Mouse (Mus musculus): ENCODE results near the gene Gm4894.

Gm4894 gene

DNA sequence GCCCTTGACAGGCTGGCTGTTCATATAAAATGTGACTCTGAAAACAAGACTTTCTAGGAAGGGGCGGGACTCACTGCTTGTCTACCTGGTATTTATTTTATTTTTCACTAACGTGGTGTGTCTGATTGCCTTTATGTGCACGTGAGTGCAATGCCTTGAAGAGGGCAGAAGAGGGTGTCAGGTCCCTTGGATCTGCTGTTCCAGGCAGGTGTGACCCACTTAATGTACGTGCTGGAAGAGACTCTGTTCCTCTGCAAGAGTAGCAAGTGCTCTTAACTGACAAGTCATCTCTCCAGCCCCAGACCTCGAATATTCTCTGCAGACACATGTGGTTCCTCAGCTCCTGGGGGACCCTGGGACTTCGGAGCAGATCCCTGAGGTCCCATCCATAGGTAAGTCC lies at the start of gene Gm4894:
Gene Gm4894 (plus strand): TSS at position 301 of the 400 bp plus-strand sequence.
- no peak for DNase-seq (ENCODE audit: low spot score in 2 of 2)

DNA sequence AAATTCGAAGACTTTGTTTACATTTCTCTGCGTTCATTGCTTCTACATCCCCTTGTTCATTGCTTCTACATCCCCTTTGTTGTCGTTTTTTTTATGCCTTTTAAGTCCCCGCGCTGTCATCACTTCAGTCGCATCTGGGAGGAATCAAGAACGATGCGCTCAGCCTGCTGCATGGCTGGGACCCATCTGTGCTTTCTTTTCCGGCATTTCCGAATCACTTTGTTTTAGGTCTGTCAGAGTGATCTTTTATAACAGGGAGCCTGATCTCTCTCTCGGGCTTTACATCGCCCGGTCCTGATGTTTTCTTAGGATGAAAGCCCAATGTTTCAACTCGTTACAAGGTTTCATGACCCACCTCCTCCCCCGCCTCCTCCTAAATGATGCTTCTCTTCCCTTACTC lies 44.0 kb upstream of the Gm4894 start:
- no peak for DNase-seq (ENCODE audit: low spot score in 2 of 2)

DNA sequence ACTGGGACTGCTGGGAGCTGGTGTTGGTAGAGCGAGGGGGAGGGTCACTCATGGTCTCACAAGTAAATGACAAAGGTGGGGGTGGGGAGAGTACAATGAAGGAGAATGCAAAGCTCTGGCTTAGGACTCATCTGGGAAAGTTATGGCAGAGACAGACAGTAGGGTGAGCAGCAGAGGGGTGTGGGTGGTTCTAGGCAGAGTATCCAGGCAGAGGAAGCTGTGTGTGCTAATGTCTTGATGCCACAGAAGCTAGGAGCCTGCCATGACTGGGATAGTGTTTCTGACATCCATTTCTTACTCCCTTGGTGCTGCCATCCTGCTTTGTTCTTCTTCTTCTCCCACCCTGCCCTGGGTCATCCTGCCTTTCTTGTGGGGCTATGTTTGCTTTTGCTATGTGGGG lies 38.8 kb upstream of the Gm4894 start:
- DNase-seq (ENCODE audit: low spot score in 2 of 2): no peak

DNA sequence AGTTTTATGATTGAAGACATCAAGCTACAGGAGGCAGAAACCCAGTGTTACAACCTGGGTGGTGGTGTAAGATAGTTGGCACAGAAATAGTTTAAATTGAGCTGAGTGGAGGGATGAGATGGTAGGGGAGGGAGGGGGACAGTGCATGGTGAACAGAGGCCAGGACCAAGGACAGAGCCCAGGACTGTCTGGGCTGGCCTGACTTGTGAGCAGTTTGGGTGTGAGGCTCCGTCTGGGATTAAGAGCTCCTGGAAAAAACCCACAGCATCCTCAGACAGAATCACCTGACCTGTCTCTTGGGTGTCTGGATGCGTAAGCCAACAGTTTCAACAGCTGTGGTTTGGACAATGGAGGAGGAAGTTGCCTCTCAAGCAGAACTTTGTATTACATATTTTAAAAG lies 35.6 kb upstream of the Gm4894 start:
- no peak for DNase-seq (ENCODE audit: low spot score in 2 of 2)

DNA sequence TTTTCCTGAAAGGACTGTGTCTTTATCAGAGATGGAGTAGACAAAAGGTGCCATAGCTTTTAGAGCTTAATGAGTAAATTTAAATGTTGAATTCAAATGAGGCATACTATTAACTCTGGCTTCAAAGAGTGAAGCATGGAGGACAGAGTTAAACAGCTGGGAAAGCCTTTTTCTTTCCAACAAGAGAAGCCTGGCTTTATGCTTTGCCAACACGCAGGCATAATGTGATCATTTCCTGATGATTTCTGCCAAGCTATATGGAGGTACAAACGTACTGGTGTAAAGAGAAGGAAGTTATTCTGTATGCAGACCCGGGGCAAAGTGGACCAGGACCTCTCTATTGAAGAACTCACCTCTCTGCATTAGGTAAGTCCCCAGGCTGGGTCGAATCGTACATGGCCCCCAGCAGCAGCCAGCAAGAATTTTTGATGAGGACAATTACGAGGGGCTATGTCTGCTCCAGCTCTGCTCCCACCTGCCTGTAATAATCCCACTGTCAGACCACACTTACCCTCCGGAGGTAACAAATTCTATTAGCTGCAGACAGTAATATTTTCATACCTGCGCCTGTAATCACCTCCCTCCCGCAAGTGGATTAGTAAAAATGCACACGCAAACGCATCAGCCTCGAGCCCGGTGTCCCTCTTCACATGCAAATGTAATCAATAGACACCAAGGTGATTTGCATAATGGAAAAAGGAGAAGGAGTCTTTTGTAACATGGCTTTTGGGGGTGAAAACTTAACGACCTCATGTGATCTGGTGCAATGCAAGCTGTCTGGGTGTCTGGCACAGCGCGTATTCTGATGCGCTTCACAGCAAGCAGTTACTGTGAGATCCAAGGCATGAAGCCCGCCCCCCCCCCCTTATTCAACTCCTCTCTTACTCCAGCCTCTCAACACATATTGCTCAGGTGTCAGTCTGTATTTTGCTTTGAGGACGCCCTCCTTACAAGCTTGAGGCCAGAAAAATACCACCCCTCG lies 32.4 kb upstream of the Gm4894 start:
- DNase-seq (ENCODE audit: low spot score in 2 of 2): no peak

DNA sequence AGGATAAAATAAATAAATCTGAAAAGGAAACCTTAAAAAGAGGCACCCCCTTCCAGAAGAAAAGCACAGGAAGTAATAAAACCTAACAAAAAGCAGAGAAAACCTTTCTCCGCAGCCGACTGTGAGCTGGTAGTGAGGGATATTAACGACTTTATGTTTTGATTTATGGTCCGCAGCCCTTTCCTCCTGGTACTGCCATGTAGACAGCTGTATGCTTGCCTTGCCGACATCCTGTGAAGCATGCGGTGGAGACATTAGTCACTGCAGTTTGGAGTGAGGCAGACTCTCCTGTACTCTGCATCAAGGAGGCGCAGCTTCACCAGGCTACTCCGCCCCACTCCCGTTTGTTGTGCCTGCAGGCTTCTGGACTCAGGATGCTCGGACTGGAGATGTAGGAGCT lies 25.8 kb upstream of the Gm4894 start:
- peak in 1 of 2 experiments; percentile 50 for DNase-seq (ENCODE audit: low spot score in 2 of 2)

DNA sequence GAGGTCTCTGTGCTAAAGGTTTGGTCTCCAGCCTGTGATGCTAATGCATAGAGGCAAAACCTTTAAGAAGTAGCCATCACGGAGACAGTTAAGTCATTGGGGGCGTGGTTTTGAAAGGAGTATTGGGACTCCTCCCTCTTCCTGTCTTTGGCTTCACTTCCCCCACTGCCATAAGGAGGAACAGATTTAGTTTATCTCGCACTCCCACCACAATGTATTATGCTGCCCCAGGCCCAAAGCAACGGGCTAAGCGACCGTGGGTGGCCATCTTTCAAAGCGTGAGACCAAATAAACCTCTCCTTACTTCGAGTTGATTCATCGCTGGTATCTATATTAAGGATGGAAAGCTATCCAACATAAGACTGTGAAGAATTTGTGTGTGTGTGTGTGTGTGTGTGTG lies 22.9 kb upstream of the Gm4894 start:
- no peak for DNase-seq (ENCODE audit: low spot score in 2 of 2)

DNA sequence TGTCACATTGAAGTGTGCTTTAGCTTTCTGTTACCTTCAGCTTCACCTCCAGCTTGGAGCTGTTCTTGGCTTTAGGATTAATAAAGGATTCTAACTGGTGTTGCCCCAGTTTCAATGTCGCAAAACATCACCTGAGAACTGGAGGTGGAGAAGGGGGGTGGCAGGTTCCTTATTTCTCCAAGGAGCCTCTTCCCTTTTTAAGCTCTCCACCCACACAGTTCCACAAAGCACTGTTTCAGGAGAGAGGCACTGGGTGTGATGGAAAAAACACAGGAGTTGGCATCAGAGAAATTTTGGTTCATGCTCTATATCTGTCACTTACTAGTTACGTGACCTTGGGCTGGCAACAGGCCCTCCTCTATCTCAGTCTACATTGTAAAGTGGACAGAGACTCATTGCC lies 21.3 kb upstream of the Gm4894 start:
- DNase-seq (ENCODE audit: low spot score in 2 of 2): no peak

DNA sequence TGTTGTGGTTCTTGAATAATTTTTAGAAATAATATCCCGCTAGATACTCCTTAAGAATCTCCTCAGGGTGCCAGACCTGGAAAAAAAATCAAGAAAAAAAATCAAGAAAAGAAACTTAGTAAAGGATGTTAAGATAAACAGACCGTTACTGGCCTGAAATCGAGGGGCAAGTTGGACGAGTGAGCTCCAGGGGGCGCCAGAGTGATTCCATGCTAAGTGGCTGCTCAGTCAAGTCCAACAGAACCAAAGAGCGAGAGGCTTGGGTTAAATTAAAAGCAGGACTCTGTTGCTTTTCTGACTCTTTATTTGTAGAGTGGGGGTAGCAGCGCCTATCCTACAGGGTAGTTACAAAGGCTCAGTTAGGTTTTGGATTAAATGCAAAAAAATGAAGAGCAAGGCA lies 3.5 kb upstream of the Gm4894 start:
- DNase-seq (ENCODE audit: low spot score in 2 of 2): peak in 1 of 2 experiments; percentile 73

DNA sequence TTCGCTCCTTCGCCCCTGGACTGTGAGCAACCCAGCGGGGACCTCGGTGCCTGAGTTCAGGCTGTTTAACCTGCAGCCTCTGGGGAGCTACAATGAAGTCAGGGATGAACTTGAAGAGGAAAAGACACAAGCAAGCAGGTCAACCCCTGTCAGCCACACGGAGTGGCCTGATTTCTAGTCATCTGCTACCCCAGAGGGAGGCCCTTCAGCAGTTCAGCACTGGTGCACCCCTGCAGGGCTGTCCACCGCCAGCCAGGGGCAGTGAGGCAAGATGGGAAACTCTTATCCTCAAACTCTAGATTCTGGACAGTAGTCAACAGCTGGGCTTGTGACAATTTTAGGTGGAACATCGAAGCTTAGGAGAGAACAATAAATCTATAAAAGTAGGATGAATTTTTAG lies 18.6 kb downstream of the Gm4894 start:
- no peak for DNase-seq (ENCODE audit: low spot score in 2 of 2)

DNA sequence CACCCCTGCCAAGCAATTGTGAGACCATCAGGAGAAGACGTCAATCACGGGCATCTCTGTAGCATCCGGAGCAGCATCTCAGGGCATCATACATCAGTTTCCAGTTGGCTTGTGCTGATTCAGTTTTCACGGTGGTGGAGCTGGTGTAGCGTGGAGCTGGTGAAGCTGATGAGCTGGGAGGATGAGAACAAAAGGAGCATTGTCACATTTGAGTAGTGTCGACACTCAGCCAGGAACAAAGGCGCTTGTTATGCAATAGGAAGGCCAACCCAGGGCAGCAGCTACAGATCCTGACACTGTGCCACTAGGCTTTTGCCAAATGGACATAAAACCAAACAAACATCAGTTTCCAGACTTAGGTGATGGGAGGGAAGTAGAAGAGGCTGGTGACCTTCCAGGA lies 23.2 kb downstream of the Gm4894 start:
- DNase-seq (ENCODE audit: low spot score in 2 of 2): no peak

DNA sequence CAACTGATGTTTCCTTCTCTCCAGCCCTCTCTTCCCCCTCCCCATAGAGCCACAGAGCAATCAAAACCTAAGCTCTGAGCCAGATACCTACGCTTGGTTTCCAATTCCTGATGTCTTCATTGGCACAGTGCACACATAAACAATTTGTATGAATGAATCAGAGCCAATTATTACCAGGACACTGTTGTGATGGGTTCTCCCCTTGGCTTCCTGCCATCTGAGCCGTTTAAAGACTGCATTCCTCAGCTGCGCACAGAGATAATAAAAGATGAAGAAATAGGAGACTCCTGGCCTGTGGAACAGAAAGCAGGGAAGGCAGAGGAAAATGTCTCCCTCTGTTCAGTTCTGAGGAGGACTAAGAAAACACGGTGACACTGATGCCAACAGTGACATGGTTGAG lies 25.6 kb downstream of the Gm4894 start:
- DNase-seq (ENCODE audit: low spot score in 2 of 2): no peak

DNA sequence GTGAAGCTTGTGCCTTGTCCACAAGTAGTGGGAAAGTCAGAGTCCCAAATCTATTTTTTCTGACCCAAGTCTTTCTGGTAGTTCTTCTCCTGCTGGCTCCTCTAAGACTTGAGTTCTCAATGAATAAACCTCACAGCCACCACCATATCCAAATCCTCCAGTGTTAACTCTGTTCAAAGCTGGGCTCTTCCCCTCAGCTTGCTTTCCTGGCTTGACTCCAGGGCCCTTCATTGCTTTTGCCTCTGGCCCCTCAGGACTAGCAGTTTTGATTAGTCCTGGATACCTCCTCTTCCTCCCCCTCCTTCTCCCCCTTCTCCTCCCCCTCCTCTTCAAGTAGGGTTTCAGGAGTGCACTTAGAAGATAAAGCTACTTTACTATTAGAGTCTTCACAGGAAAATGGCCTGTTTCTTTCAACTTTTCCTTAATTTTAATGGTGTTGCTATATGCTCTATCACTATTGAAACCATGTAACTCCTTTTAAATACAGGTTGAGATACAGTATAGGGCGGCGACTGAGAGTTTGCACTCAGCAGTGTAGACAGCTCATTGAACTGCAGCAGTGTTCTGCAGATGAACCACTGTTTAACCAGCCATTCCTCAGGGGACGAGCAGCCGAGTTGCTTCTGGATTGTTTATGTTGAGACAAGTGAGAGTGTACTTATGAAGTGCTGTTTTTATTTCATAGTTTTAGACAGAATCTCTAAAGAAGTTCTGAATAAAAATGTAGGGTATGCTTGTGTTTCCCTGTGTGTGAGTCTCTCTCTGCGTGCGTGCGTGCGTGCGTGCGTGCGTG lies 26.4 kb downstream of the Gm4894 start:
- DNase-seq (ENCODE audit: low spot score in 2 of 2): no peak

DNA sequence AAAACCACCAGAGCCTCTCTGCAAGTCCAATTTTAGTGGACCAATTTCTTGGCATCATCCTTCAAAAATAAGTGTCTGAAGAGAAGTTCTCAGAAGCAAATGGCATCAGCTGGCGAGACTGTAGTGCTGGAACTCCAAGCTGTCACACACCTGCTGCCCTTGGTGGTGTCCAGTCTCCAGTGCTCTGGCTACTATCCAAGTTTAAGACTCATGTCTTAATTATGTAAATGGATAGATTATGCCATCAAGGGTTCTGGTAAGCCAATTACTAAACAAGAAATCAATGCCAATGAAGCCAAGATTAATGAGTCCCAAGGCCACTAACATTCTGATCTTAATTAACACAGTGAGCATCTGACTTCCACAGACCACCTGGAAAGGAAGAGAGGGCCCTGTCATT lies 44.8 kb downstream of the Gm4894 start:
- DNase-seq (ENCODE audit: low spot score in 2 of 2): no peak

DNA sequence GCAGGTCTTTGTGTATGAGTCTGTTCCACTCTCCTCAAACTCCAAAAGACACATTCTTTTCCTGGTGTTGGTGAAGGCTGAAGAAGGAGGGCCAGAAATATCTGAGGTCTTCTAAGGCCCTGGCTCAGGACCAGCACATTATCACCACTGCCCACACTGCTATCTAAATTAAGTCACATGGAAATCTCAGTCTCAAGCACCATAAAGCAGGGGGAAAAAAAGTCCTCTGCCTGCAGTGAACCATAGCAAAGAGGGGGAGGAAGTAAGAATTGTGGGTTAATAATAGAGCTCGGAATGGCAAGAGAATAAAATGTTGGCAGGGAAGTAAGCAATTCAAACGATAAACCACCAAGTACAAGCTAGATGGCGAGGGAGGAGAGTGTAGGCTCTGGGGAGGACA lies 57.2 kb downstream of the Gm4894 start:
- DNase-seq (ENCODE audit: low spot score in 2 of 2): no peak

DNA sequence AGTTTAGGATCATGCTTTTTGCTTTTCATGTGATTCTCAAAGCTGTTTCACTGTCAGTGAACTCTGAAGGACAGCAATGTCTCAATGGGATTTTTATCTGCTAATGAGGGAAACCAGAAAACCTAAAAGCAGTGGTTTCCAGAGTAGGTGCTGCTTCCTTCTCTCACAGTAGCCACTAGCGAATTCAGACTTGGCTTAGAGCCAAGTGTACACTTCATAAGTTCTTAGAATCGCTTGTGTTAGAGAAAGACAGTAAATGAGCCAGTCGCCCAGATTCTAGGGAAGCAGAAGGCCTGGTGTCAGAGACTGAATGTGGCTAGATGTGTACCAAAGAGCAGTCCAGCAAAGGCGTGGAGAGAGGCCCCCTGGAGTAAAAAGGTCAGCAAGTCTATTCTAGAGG lies 60.5 kb downstream of the Gm4894 start:
- DNase-seq (ENCODE audit: low spot score in 2 of 2): no peak

DNA sequence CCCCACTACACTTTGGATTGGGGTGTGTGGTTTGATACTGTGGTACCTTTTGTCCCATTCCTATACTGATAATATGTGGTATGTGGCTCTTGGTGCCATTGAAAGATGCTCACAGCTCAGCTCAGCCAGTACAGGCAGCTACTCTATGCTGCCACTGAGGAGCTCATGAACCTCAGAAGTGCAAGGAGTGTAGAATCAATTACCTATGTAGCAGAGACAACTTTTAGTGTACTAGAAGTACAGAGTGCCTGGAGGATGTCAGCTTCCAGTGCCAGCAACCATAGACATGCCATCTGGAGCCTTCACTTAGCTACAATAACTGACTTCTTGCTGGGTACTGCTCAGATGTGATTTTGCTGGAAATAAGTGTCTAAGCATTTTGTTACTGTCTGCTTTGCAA lies 68.3 kb downstream of the Gm4894 start:
- DNase-seq (ENCODE audit: low spot score in 2 of 2): no peak

Data from urinary bladder, postnatal 4 days (tissue).